In the genomic region with DNA sequence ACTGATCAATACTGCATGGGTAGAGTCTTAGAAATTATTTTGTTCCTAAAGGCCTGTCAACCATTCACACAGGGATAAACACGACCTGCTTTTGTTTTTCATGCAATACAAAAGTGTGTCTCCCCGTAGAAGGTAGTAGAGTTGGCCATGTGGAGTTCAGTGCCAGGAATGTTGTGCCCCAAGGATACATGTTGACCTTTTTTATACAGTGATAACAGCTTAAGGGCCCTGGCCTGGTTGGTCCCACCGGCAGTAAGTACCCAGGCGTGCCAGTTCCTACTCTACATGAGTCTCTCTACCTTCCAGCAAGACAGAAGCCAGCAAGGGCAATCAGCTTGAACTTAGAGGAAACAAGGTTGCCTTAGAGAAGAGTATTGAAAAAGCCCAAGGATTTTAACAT, we compare ENCODE assay signal across 16 mouse cellular contexts. TPM values are rescaled to one million over a fixed set of nuclear protein-coding genes. Genes with fewer than 3 reads are reported as not detected.
DNase-seq lines count a peak whose midpoint lies in the region; ATAC-seq lines count a peak whose summit lies in the region.
"Had no signal": no experiment of that assay in that cellular context is flagged by ENCODE, and none has a peak within 500 bp of the region (broad histone marks: within the 10 kb centered on the region; RNA-seq: fewer than 3 reads in every experiment).

No protein-coding gene starts in this region.

- no peak overlapping the region for H3K4me2 ChIP-seq in heart, embryonic 16.5 days (ENCODE audit: low read depth, low read length)
- no peak overlapping the region for H3K4me2 ChIP-seq in midbrain, embryonic 11.5 days
- no peak overlapping the region for H3K4me2 ChIP-seq in midbrain, embryonic 15.5 days
- H3K4me2 ChIP-seq: embryonic facial prominence, embryonic 13.5 days; embryonic facial prominence, embryonic 15.5 days; forebrain, embryonic 12.5 days had no signal

- H3K9me3 ChIP-seq in heart, embryonic 16.5 days (replicated peaks; ENCODE audit: control insufficient read depth, low read length), result no peaks in the 10 kb centered on the region
- H3K9me3 ChIP-seq in midbrain, embryonic 11.5 days (ENCODE audit: control insufficient read depth, low read length), result no peaks in the 10 kb centered on the region
- no peaks in the 10 kb centered on the region for H3K9me3 ChIP-seq in midbrain, embryonic 15.5 days
- H3K9me3 ChIP-seq: embryonic facial prominence, embryonic 13.5 days; embryonic facial prominence, embryonic 15.5 days; forebrain, embryonic 10.5 days; forebrain, embryonic 12.5 days had no signal

- H3K27me3 ChIP-seq in heart, embryonic 16.5 days (ENCODE audit: control insufficient read depth, insufficient read depth, low read length), result no peaks in the 10 kb centered on the region
- no peaks in the 10 kb centered on the region for H3K27me3 ChIP-seq in midbrain, embryonic 11.5 days (ENCODE audit: control insufficient read depth, insufficient read depth, low read length)
- H3K27me3 ChIP-seq in midbrain, embryonic 15.5 days (replicated peaks), result no peaks in the 10 kb centered on the region
- H3K27me3 ChIP-seq: embryonic facial prominence, embryonic 13.5 days; embryonic facial prominence, embryonic 15.5 days; forebrain, embryonic 12.5 days had no signal

- DNase-seq in adrenal gland, adult 2 months, result peak; percentile 30
- DNase-seq in adrenal gland, postnatal 25 days, result no peak
- DNase-seq in adrenal gland, postnatal 36 days, result peak; percentile 29 to 33
- DNase-seq in adrenal gland, adult 8-10 months, result no peak
- DNase-seq in heart, postnatal 4 days, result no peak
- DNase-seq in midbrain, embryonic 11.5 days (ENCODE audit: low spot score, missing footprints), result peak; percentile 23
- DNase-seq: embryo, embryonic 11 days had no signal

- H3K4me1 ChIP-seq in heart, embryonic 16.5 days (ENCODE audit: control insufficient read depth, insufficient read depth, low read length), result peaks cover 12% of the 10 kb centered on the region
- H3K4me1 ChIP-seq in midbrain, embryonic 11.5 days (ENCODE audit: control insufficient read depth, insufficient read depth, low read length), result no peaks in the 10 kb centered on the region
- no peaks in the 10 kb centered on the region for H3K4me1 ChIP-seq in midbrain, embryonic 15.5 days
- H3K4me1 ChIP-seq: embryonic facial prominence, embryonic 13.5 days; embryonic facial prominence, embryonic 15.5 days; forebrain, embryonic 10.5 days; forebrain, embryonic 12.5 days had no signal

- ATAC-seq in heart, embryonic 16.5 days (replicated peaks; ENCODE audit: extremely low read depth, insufficient read depth, low FRiP score), result peak; percentile 52; the same call in 1 of the 2 replicates
- ATAC-seq in midbrain, embryonic 11.5 days (ENCODE audit: low FRiP score), result no peak
- no peak for ATAC-seq in midbrain, embryonic 15.5 days (replicated peaks)
- ATAC-seq: forebrain, embryonic 14.5 days; forebrain, embryonic 16.5 days had no signal

- H3K4me3 ChIP-seq in heart, embryonic 16.5 days (ENCODE audit: low read length), result no peak overlapping the region
- H3K4me3 ChIP-seq in midbrain, embryonic 11.5 days (ENCODE audit: low read depth, low read length), result no peak overlapping the region
- H3K4me3 ChIP-seq in midbrain, embryonic 15.5 days, result no peak overlapping the region
- H3K4me3 ChIP-seq: embryonic facial prominence, embryonic 13.5 days; embryonic facial prominence, embryonic 15.5 days; erythroblast, embryonic 14.5 days; forebrain, embryonic 10.5 days; forebrain, embryonic 12.5 days had no signal

- H3K36me3 ChIP-seq in heart, embryonic 16.5 days (ENCODE audit: control insufficient read depth, insufficient read depth), result peaks cover 67% of the 10 kb centered on the region
- H3K36me3 ChIP-seq in midbrain, embryonic 11.5 days (ENCODE audit: control insufficient read depth, insufficient read depth, low read length), result peaks cover 34% of the 10 kb centered on the region
- H3K36me3 ChIP-seq in midbrain, embryonic 15.5 days (replicated peaks), result peaks cover 73% of the 10 kb centered on the region

- H3K27ac ChIP-seq in heart, embryonic 16.5 days (ENCODE audit: low read length), result no peak overlapping the region
- H3K27ac ChIP-seq in midbrain, embryonic 11.5 days (ENCODE audit: low read depth, low read length), result no peak overlapping the region
- no peak overlapping the region for H3K27ac ChIP-seq in midbrain, embryonic 15.5 days
- H3K27ac ChIP-seq: embryonic facial prominence, embryonic 13.5 days; embryonic facial prominence, embryonic 15.5 days; forebrain, embryonic 10.5 days; forebrain, embryonic 12.5 days had no signal

- H3K9ac ChIP-seq in heart, embryonic 16.5 days (ENCODE audit: low read length), result no peak overlapping the region
- no peak overlapping the region for H3K9ac ChIP-seq in midbrain, embryonic 11.5 days (ENCODE audit: low read length)
- no peak overlapping the region for H3K9ac ChIP-seq in midbrain, embryonic 15.5 days
- H3K9ac ChIP-seq: embryonic facial prominence, embryonic 13.5 days; embryonic facial prominence, embryonic 15.5 days; forebrain, embryonic 12.5 days had no signal

- WGBS in heart, embryonic 16.5 days, result 51% methylated on average over 4 of the region's 4 CpGs
- WGBS in midbrain, embryonic 11.5 days, result 88% methylated on average over 4 of the region's 4 CpGs
- 94% methylated on average over 4 of the region's 4 CpGs for WGBS in midbrain, embryonic 15.5 days

RNA-seq across cellular contexts. Expression of a gene that starts 14.5 kb away (rescaled TPM):
- total RNA-seq in adrenal gland, adult 2 months (2021), result 1 to 10 TPM; 1.7 to 2.6 TPM
- 10.6 and 12.5 TPM in 2 replicates for polyA plus RNA-seq in adrenal gland, adult 2 months (2012; rRNA removed)
- 4.1 and 4.6 TPM in 2 replicates for total RNA-seq in adrenal gland, postnatal 25 days (2021)
- 1 to 10 TPM; 1.7 to 2.9 TPM for total RNA-seq in adrenal gland, postnatal 36 days (2021)
- total RNA-seq in adrenal gland, adult 8-10 months (2022), result 1 to 10 TPM in 3 of 4 experiments, under 1 TPM in 1; 0.81 to 2.4 (median 1.6) TPM
- polyA plus RNA-seq in heart, embryonic 16.5 days (2015; fragmentation: Nextera tagmentation; extraction: Ambion mirVana), result 4.8 and 5.8 TPM in 2 replicates
- total RNA-seq in heart, postnatal 4 days (2021), result 1 to 10 TPM; 1.9 to 2.2 TPM
- polyA plus RNA-seq in midbrain, embryonic 11.5 days (2014; fragmentation: Nextera tagmentation; extraction: Ambion mirVana), result 0.36 and 0.79 TPM in 2 replicates
- 13.3 and 13.7 TPM in 2 replicates for polyA plus RNA-seq in midbrain, embryonic 15.5 days (2015; fragmentation: Nextera tagmentation; extraction: Ambion mirVana)
- polyA plus RNA-seq: erythroblast, embryonic 14.5 days had no signal

RNA-seq across cellular contexts. Expression of a gene that starts 36.9 kb away (rescaled TPM):
- total RNA-seq in adrenal gland, adult 2 months (2021), result 10 to 100 TPM; 45.1 to 88.0 TPM
- 71.5 and 72.1 TPM in 2 replicates for polyA plus RNA-seq in adrenal gland, adult 2 months (2012; rRNA removed)
- 50.9 and 52.6 TPM in 2 replicates for total RNA-seq in adrenal gland, postnatal 25 days (2021)
- total RNA-seq in adrenal gland, postnatal 36 days (2021), result 100 to 1,000 TPM in 1 of 2 experiments, 10 to 100 TPM in 1; 46.9 to 101 TPM
- total RNA-seq in adrenal gland, adult 8-10 months (2022), result 10 to 100 TPM; 49.9 to 61.3 (median 57.3) TPM
- polyA plus RNA-seq in heart, embryonic 16.5 days (2015; fragmentation: Nextera tagmentation; extraction: Ambion mirVana), result 44.4 and 45.5 TPM in 2 replicates
- total RNA-seq in heart, postnatal 4 days (2021), result 10 to 100 TPM; 22.1 to 28.0 TPM
- 27.4 and 28.2 TPM in 2 replicates for polyA plus RNA-seq in midbrain, embryonic 11.5 days (2014; fragmentation: Nextera tagmentation; extraction: Ambion mirVana)
- polyA plus RNA-seq in midbrain, embryonic 15.5 days (2015; fragmentation: Nextera tagmentation; extraction: Ambion mirVana), result 46.2 and 48.5 TPM in 2 replicates

Comparison
In these comparisons a context has a peak if more than half of its experiments do, and no peak if none do; other contexts are left out.
1. DNase-seq: peak in adrenal gland, adult 2 months (single experiment), adrenal gland, postnatal 36 days (2 of 2) and midbrain, embryonic 11.5 days (single experiment); none in adrenal gland, postnatal 25 days (single experiment), adrenal gland, adult 8-10 months (single experiment) and heart, postnatal 4 days (single experiment).